Mouse (Mus musculus): ENCODE data around the gene Dqx1.

Dqx1 gene

DNA sequence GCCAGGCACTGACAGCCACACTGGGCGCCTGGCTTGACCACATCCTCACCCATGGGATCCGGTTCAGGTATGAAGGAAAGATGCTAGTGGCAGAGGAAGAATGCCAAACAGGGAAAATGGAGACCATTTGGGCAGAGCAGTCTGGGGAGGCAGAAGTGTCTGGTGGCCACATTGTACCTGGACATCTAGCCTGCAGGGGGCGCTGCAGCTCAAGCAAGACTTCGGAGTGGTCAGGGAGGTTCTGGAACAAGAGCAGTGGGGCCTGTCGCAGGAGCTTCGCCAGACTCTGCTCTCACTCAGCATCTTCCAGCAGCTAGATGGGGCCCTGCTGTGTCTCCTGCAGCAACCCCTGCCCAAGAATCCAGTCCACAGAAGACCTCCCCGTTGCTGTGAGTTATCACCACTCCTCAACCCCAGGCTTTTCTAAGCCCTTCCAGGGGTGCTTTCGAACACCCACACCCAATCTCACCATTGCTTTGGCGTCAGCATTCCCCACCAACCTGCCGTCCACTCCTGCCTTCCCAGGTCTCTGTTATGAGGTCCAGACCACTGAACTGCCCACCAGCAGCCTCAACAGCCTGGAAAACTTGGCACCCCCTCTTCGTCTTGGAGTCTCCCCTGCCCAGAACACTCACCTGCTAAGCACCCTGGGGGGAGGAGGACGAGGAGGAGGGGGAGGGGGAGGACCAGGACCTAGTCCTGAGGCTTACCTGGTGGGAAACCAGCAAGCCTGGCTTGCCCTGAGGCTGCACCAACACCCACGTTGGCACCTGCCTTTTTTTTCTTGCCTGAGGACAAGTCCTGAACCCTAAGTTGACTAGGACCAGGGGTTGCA is 50.1 kb downstream of the Dqx1 start:
- DNase-seq (ENCODE audit: low spot score), result peak; percentile 70

DNA sequence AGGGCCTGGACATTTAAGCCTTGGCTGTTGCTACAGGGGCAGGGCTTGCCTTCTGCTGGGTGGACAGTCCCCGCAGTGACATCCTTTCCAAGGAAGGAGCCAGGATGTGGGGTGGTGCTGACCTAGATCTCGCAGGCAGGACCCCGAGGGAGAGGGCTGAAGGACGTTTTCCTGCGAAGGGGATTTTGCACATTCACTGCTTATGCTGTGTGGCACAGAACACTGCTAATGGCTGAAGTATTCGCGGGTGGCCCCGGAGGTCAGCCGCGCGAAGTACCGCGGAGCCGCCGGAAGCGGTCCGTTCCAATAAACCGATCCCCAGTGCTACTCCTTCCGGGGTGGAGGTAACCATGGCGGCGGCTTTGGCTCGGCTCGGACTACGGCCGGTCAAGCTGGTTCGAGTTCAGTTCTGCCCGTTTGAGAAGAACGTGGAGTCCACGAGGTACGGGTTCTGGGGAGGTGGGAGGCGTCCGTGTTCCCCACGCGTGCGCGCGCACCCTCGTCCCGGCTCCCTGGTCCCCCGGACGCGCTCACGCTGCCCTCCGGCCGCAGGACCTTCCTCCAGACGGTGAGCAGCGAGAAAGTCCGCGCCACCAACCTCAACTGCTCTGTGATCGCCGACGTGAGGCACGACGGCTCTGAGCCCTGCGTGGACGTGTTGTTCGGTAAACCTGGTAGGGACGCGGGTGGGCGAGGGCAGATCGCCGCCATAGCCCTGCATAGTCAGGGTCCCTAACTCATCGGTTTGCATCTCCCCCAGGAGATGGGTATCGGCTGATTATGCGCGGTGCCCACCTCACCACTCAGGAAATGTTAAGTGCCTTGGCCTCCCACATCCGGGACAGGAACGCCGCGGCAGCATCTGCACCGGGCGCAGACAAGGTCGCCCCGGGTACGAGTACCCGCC is 51.4 kb downstream of the Dqx1 start, which contains the start of gene Mrpl53:
TSS of gene Mrpl53 (plus strand) at position 279 of the 907 bp plus-strand sequence.
- peak; percentile 75 for DNase-seq (ENCODE audit: low spot score)

DNA sequence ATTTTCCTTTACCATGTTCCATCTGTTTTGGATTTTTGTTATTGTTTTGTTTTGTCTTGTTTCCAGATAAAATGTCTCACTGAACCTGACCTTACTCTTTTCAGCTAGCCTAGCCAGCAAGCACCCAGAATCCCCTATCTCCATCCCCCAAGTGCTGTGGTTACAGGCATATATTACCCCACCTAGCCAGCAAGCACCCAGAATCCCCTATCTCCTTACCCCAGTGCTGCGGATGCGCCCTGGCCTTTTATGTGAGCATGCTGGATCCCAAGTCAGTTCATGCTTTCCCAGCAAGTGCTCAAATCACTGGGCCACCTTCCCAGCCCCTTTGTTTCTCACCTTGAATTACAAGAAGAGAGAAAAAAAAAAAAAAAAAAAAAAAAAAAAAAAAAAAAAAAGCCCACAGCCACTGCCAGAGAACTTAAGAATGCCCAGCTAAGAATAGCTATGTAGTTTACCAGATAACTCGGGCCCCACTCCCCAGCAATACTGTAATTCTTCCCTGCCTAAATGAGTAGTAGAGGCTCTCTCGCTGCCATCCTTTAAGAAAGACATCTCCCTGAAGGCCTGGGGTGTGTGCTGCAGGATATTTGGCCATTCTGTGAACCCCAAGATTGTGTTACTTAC is 54.0 kb downstream of the Dqx1 start:
- DNase-seq (ENCODE audit: low spot score), result no peak

DNA sequence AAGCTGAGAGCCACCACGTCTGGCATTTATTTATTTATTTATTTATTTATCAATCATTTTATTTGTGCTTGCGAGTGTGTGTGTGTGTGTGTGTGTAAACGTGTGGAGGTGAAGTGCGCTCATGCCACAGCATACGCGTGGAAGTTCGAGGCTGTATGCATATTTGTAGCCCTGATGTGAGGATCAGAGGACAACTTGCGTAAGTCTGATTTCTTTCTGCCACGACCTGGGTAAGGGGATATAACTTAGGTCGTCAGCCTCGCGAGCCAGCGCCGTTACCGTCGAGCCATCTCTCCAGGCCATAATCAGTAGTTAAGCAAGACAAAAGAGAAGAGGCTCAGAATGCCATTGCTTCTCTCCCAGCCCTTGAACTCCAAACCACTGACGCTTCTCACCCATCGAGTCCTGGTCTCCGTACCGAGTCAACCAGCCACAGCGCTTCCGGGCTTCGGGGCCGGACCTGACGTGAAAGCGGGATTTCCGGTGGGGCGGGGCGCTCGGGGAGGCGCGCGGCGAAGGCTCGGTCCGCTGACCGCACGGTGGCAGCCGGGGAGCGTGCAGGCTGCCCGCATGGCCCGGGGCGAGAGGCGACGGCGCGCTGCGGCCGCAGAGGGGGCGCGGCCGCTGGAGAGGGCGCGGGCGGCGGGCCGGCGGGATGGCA is 57.5 kb downstream of the Dqx1 start, which contains the start of gene Mogs:
TSS of gene Mogs (plus strand) at position 486 of the 661 bp plus-strand sequence.
- peak; percentile 96 for DNase-seq (ENCODE audit: low spot score)

DNA sequence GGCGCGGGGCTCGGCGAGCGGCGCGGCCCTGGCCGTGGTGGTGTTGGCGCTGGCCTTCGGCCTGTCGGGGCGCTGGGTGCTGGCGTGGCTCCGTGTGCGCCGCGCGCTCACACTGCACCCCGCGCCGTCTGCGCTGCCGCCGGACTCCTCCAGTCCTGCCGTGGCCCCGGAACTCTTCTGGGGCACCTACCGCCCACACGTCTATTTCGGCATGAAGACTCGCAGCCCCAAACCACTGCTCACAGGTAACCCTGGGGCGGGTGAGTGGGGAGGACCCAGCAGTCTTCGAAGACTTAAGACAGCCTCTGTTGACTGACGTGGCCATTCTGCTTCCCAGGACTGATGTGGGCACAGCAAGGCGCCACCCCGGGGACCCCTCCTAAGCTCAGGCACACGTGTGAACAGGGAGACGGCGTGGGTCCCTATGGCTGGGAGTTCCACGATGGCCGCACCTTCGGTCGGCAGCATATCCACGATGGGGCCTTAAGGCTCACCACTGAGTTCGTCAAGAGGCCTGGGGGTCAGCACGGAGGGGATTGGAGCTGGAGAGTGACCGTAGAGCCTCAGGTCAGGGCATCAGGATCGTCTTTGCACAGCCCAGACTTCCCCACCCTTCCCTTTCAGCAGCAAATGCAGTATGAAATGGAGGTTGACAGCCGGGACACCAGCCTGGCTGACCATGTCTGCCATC is 58.2 kb downstream of the Dqx1 start:
- DNase-seq (ENCODE audit: low spot score), result no peak

DNA sequence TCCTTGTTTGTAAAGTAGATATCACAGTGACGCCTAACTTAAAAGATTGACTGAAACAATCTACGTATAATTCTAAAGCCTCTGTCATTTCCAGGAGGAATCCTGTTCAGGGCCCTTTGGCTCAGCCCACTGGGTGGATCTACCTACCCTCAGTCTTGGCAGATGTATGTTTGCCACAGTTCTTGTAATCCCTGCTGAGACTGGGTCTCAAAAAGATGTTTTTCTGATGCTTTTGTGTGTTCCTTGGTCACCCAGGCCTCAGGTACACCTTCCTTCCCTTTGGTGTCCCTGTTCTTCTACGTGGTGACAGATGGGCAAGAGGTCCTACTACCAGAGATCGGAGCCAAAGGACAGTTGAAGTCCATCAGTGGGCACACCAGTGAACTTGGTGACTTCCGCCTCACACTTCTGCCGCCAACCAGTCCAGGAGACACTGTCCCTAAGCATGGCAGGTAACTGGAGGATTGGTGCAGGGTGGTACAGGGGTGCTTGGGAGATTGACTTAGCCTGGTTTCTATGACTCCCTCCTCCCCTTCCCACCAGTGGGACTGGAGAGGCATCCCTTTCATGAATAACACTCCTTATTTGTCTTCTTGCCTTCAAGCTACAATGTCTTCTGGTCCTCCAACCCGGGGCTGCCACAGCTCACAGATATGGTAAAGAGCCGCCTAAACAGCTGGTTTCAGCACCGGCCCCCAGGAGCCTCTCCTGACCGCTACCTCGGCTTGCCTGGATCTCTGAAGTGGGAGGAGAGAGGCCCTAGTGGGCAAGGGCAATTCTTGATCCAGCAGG is 58.9 kb downstream of the Dqx1 start:
- no peak for DNase-seq (ENCODE audit: low spot score)

Measured in lung, postnatal 25 days (tissue).